Mouse (Mus musculus): ENCODE measurements around the gene Ifit3b. TPM values are rescaled to one million over a fixed set of nuclear protein-coding genes. Genes with fewer than 3 reads are reported as not detected.
"Not testable (repeated sequence)": the region's sequence is repeated elsewhere in the genome, so short reads cannot be mapped to it uniquely, and the experiment has no call there.

Gene Ifit3b
- polyA plus RNA-seq (2015; fragmentation: Nextera tagmentation; extraction: Ambion mirVana): 0.52 and 0.58 TPM in 2 replicates

GRCm38 (mm10) chr19:34607237-34608051, at the start of gene Ifit3b:
Gene Ifit3b, plus strand, starts transcription at chr19:34607970.
- not testable (repeated sequence) for H3K27me3 ChIP-seq; H3K4me3 ChIP-seq (replicated peaks); H3K9me3 ChIP-seq (replicated peaks); ATAC-seq (ENCODE audit: insufficient number of reproducible peaks, low FRiP score, low TSS enrichment, low read depth); H3K4me2 ChIP-seq (replicated peaks); H3K27ac ChIP-seq (replicated peaks); H3K36me3 ChIP-seq; H3K4me1 ChIP-seq; H3K9ac ChIP-seq
- 29% methylated on average over 4 of the region's 4 CpGs for WGBS

GRCm38 (mm10) chr19:34562556-34562955, 45.2 kb upstream of the Ifit3b start:
- H3K4me3 ChIP-seq (replicated peaks): no peak overlapping the region

GRCm38 (mm10) chr19:34566178-34566784, 41.5 kb upstream of the Ifit3b start:
- no peak for ATAC-seq (ENCODE audit: insufficient number of reproducible peaks, low FRiP score, low TSS enrichment, low read depth)
- H3K27ac ChIP-seq (replicated peaks): no peak overlapping the region
- H3K36me3 ChIP-seq: no peaks in the 10 kb centered on the region
- H3K4me2 ChIP-seq (replicated peaks): no peak overlapping the region
- 78% methylated on average over 1 of the region's 1 CpGs for WGBS
- H3K4me3 ChIP-seq (replicated peaks): no peak overlapping the region
- H3K27me3 ChIP-seq: no peaks in the 10 kb centered on the region
- no peaks in the 10 kb centered on the region for H3K4me1 ChIP-seq
- no peaks in the 10 kb centered on the region for H3K9me3 ChIP-seq (replicated peaks)
- H3K9ac ChIP-seq: no peak overlapping the region

More at GRCm38 (mm10) chr19:34562556-34562955, 45.2 kb upstream of the Ifit3b start:
- Histone ChIP-seq H3K4me2 (replicated peaks) (no peak overlapping the region), H3K9me3 (replicated peaks) (no peaks in the 10 kb centered on the region), H3K27ac (replicated peaks) (no peak overlapping the region), H3K27me3 (no peaks in the 10 kb centered on the region), H3K4me1 (no peaks in the 10 kb centered on the region), H3K36me3 (no peaks in the 10 kb centered on the region), H3K9ac (no peak overlapping the region)
- ATAC-seq (ENCODE audit: insufficient number of reproducible peaks, low FRiP score, low TSS enrichment, low read depth): no peak

- Histone ChIP-seq H3K4me1 (no peaks in the 10 kb centered on the region), H3K9ac (no peak overlapping the region), H3K4me3 (replicated peaks) (no peak overlapping the region), H3K4me2 (replicated peaks) (no peak overlapping the region), H3K27me3 (no peaks in the 10 kb centered on the region), H3K27ac (replicated peaks) (no peak overlapping the region), H3K36me3 (0 out of 2 replicates have a peak, but pooled peaks cover 4% of the 10 kb centered on the region), H3K9me3 (replicated peaks) (no peaks in the 10 kb centered on the region)
- ATAC-seq (ENCODE audit: insufficient number of reproducible peaks, low FRiP score, low TSS enrichment, low read depth): no peak
- WGBS: 48% methylated on average over 7 of the region's 7 CpGs
Observed at GRCm38 (mm10) chr19:34568988-34569895, 38.5 kb upstream of the Ifit3b start.

GRCm38 (mm10) chr19:34569896-34570476, 37.8 kb upstream of the Ifit3b start:
- Histone ChIP-seq H3K4me3 (replicated peaks) (no peak overlapping the region), H3K4me2 (replicated peaks) (no peak overlapping the region), H3K36me3 (0 out of 2 replicates have a peak, but pooled peaks cover 6% of the 10 kb centered on the region), H3K9me3 (replicated peaks) (no peaks in the 10 kb centered on the region), H3K27ac (replicated peaks) (no peak overlapping the region), H3K27me3 (no peaks in the 10 kb centered on the region), H3K9ac (no peak overlapping the region), H3K4me1 (no peaks in the 10 kb centered on the region)
- 69% methylated on average over 4 of the region's 4 CpGs for WGBS
- no peak for ATAC-seq (ENCODE audit: insufficient number of reproducible peaks, low FRiP score, low TSS enrichment, low read depth)

GRCm38 (mm10) chr19:34571080-34571479, 36.7 kb upstream of the Ifit3b start:
- Histone ChIP-seq H3K9ac (no peak overlapping the region), H3K4me2 (replicated peaks) (no peak overlapping the region), H3K36me3 (0 out of 2 replicates have a peak, but pooled peaks cover 6% of the 10 kb centered on the region), H3K4me3 (replicated peaks) (no peak overlapping the region), H3K27ac (replicated peaks) (no peak overlapping the region), H3K9me3 (replicated peaks) (no peaks in the 10 kb centered on the region), H3K27me3 (no peaks in the 10 kb centered on the region), H3K4me1 (no peaks in the 10 kb centered on the region)
- 88% methylated on average over 1 of the region's 1 CpGs for WGBS
- no peak; the same call in 1 of the 2 replicates for ATAC-seq (ENCODE audit: insufficient number of reproducible peaks, low FRiP score, low TSS enrichment, low read depth)

- Histone ChIP-seq H3K27me3 (no peaks in the 10 kb centered on the region), H3K4me1 (no peaks in the 10 kb centered on the region), H3K4me2 (replicated peaks) (no peak overlapping the region), H3K36me3 (0 out of 2 replicates have a peak, but pooled peaks cover 6% of the 10 kb centered on the region), H3K27ac (replicated peaks) (no peak overlapping the region), H3K9ac (no peak overlapping the region), H3K4me3 (replicated peaks) (no peak overlapping the region), H3K9me3 (replicated peaks) (no peaks in the 10 kb centered on the region)
- WGBS: 96% methylated on average over 5 of the region's 5 CpGs
- no peak for ATAC-seq (ENCODE audit: insufficient number of reproducible peaks, low FRiP score, low TSS enrichment, low read depth)
Observed at GRCm38 (mm10) chr19:34573650-34574049, 34.1 kb upstream of the Ifit3b start.

- Histone ChIP-seq H3K4me1 (no peaks in the 10 kb centered on the region), H3K27ac (replicated peaks) (no peak overlapping the region), H3K4me3 (replicated peaks) (no peak overlapping the region), H3K9me3 (replicated peaks) (no peaks in the 10 kb centered on the region), H3K27me3 (no peaks in the 10 kb centered on the region), H3K4me2 (replicated peaks) (no peak overlapping the region), H3K9ac (no peak overlapping the region), H3K36me3 (0 out of 2 replicates have a peak, but pooled peaks cover 6% of the 10 kb centered on the region)
- no peak for ATAC-seq (ENCODE audit: insufficient number of reproducible peaks, low FRiP score, low TSS enrichment, low read depth)
- WGBS: 60% methylated on average over 1 of the region's 1 CpGs
Observed at GRCm38 (mm10) chr19:34577121-34577520, 30.6 kb upstream of the Ifit3b start.

- 72% methylated on average over 2 of the region's 2 CpGs for WGBS
Observed at GRCm38 (mm10) chr19:34582696-34583095, 25.1 kb upstream of the Ifit3b start.

GRCm38 (mm10) chr19:34583126-34583766, 24.5 kb upstream of the Ifit3b start, which contains the start of gene Ifit3:
Gene Ifit3, plus strand, starts transcription at chr19:34583531.
- H3K4me1 ChIP-seq; H3K9ac ChIP-seq; H3K27ac ChIP-seq (replicated peaks); H3K27me3 ChIP-seq; H3K4me3 ChIP-seq (replicated peaks); H3K36me3 ChIP-seq; ATAC-seq (ENCODE audit: insufficient number of reproducible peaks, low FRiP score, low TSS enrichment, low read depth); H3K4me2 ChIP-seq (replicated peaks); H3K9me3 ChIP-seq (replicated peaks): not testable (repeated sequence)
- 29% methylated on average over 2 of the region's 2 CpGs for WGBS

More at GRCm38 (mm10) chr19:34582696-34583095, 25.1 kb upstream of the Ifit3b start:
- H3K27me3 ChIP-seq; H3K9me3 ChIP-seq (replicated peaks); H3K4me1 ChIP-seq; H3K36me3 ChIP-seq; H3K27ac ChIP-seq (replicated peaks); H3K9ac ChIP-seq; ATAC-seq (ENCODE audit: insufficient number of reproducible peaks, low FRiP score, low TSS enrichment, low read depth); H3K4me2 ChIP-seq (replicated peaks); H3K4me3 ChIP-seq (replicated peaks): not testable (repeated sequence)
